Mouse (Mus musculus) testis, adult 2 months (tissue): Measurements from ENCODE around the gene Ghrh.

Experiments
- CTCF ChIP-seq: fragments of 200-500 bp; IDR thresholded peaks from 2 replicates; pipeline ENCODE4 v1.5.1; 2012; ENCODE audit warnings: low read depth, mild to moderate bottlenecking, inconsistent platforms, low read length, moderate library complexity; ENCODE audit not compliant: control insufficient read depth, insufficient read depth, insufficient replicate concordance
- POLR2A ChIP-seq: fragments of 200-500 bp; IDR thresholded peaks from 2 replicates; pipeline ENCODE4 v1.6.1; 2012; ENCODE audit warnings: low read depth, mild to moderate bottlenecking, inconsistent platforms, low read length, moderate library complexity; ENCODE audit not compliant: control insufficient read depth

DNA sequence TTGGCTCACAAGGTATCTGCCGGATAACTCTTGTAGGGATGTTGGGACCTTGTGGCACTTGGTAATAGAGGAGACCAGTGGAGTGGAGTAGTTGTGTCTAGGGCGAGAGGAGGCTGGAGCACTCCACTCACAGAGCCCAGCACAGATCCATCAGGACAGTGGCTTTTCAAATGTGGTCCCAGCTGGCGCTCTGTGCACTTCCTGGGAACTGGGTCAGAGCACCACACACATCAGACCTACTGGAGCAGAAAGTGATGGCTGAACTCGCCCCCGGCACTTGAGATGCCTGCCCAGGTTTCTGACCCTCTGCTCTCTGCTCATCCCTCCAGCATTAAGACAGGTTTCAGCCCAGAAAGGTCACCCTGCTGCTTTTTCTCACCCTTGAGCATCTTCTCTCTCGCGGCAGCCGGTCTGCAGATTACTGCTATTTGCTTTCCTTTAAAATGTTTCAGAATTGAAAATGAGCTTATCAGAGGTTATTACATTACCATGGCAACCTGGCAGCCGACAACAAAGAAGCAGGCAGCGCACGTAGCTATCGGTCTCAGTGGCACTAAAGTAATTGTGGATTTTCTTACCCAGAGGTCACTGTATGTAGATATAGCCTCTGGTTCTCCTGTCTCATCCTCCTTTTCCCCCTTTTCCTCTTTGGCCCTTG is 1.9 kb upstream of the Ghrh start:
- no peak for TF ChIP-seq POLR2A
- no peak for TF ChIP-seq CTCF
